Mouse (Mus musculus): ENCODE measurements around the gene Fgd6. TPM values are rescaled to one million over a fixed set of nuclear protein-coding genes. Genes with fewer than 3 reads are reported as not detected.
A peak's percentile ranks its signal among the peaks of the same experiment; 100 is the strongest.

Fgd6 gene
- polyA plus RNA-seq, 1 experiment from 2014 or later: 3.0 TPM

DNA sequence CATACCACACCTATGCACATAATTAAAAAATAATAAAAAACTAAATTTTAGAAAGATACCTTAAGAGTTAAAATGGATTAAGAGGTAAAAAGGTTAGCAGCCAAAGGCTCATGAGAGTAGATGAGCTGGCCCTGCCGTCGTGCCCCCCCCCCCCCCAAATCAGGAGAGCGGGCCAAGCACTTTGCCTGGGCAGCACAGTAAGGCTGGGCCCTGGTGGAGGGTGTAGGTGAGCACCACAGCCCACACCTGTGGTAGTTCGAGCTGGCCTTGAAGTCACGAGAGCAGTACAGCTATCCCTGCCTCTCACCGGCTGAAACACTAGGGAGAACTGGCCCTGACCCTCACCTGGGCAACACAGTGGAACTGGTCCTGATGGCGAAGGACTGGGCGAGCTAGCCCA, 10.7 kb upstream of the Fgd6 start:
- 97% methylated on average over 8 of the region's 8 CpGs for WGBS
- Histone ChIP-seq H3K27ac (no peak overlapping the region), H3K4me1 (replicated peaks) (peaks cover 4% of the 10 kb centered on the region; the same call in 1 of the 2 replicates), H3K9me3 (no peaks in the 10 kb centered on the region), H3K36me3 (peaks cover 39% of the 10 kb centered on the region), H3K4me2 (no peak overlapping the region), H3K4me3 (no peak overlapping the region), H3K9ac (no peak overlapping the region), H3K27me3 (no peaks in the 10 kb centered on the region)
- ATAC-seq (ENCODE audit: low FRiP score): no peak

DNA sequence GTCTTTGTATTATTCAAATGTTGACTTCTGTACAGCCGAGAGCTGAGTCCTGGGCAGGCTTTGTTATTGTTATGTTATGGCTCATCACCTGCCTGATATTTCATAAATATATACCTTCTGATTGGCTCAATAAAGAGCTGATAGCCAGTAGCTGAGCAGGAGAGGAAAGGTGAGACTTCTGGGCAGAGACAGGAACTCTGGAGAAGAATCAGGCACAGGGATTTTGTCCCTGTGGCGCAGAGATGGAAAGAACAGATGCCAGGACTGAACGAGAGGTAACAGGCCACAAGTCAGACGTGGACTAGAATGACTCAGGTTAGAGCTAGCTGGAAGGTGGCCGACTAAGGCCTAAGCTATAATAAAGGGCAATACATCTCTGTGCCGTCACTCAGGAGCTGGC, 7.3 kb upstream of the Fgd6 start:
- 83% methylated on average over 6 of the region's 6 CpGs for WGBS
- H3K9ac ChIP-seq: no peak overlapping the region
- ATAC-seq (ENCODE audit: low FRiP score): no peak
- H3K9me3 ChIP-seq: no peaks in the 10 kb centered on the region
- H3K4me3 ChIP-seq: no peak overlapping the region
- peaks cover 49% of the 10 kb centered on the region for H3K36me3 ChIP-seq
- no peak overlapping the region for H3K4me2 ChIP-seq
- no peaks in the 10 kb centered on the region for H3K27me3 ChIP-seq
- peaks cover 11% of the 10 kb centered on the region for H3K4me1 ChIP-seq (replicated peaks)
- no peak overlapping the region for H3K27ac ChIP-seq

DNA sequence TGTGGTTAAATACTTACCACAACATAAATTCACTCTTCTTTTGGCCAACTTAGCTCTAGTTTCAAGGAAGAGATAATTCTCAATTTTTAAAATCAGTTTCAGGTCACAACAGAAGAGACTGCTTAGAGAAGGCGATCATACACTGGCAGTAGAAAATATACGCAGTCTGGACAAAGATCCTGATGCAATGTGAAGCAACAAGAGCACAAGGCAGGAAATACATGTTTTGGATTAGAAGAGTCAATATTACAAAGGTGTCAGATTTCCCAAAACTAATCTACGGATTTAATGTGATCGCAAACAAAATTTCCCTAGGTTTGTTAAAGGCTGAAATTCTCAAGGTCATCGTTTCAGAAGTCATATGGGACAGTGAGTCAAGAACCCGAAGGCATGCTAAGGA, 4.6 kb upstream of the Fgd6 start:
- ATAC-seq (ENCODE audit: low FRiP score): no peak
- no peak overlapping the region for H3K4me2 ChIP-seq
- no peaks in the 10 kb centered on the region for H3K9me3 ChIP-seq
- peaks cover 29% of the 10 kb centered on the region for H3K36me3 ChIP-seq
- no peak overlapping the region for H3K9ac ChIP-seq
- no peaks in the 10 kb centered on the region for H3K27me3 ChIP-seq
- no peak overlapping the region for H3K27ac ChIP-seq
- no peak overlapping the region for H3K4me3 ChIP-seq
- 94% methylated on average over 6 of the region's 6 CpGs for WGBS
- peaks cover 21% of the 10 kb centered on the region for H3K4me1 ChIP-seq (replicated peaks)

DNA sequence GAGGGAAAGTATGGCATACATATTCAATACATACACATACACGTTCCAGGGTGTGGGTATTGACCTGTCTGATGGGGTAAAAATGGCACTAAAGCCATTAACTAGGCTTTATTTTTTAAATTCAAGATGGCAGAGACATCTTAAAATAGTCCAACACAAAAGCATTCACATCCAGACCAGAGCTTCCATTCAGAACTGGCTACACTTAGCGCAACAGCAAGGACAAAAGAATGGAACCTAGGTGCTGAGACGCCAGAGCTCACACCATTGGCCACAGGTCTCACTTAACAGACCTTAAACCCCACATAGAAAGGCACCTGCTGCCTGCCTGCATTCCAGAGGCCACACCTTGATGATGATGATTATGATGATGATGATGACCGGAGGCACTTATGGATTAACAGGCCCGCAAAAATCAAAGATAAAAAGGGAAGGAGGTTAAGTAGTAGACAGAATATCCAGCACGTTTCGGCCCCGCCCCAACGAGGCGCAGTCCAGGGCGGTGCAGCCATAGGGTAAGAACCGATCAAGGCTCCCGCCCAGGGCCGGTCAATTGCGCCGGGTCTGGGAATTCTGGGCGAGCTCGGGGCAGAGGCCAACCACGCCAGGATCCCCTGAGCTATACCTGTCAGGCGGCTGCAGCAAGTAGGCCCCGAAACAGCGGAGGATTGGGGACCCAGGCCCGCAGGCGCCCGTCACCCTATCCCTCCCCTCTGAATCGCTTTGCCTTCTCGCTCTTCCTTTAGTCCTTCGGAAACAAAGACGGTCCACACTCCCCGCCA, 734 bp upstream of the Fgd6 start:
- Histone ChIP-seq H3K4me2 (peak overlapping the region; percentile 73), H3K4me3 (peak overlapping the region; percentile 84), H3K9ac (peak overlapping the region; percentile 91), H3K9me3 (no peaks in the 10 kb centered on the region), H3K4me1 (replicated peaks) (peaks cover 26% of the 10 kb centered on the region), H3K36me3 (peaks cover 11% of the 10 kb centered on the region), H3K27ac (peak overlapping the region; percentile 88), H3K27me3 (no peaks in the 10 kb centered on the region)
- WGBS: under 1% methylated on average over 27 of the region's 30 CpGs
- peak; percentile 86 for ATAC-seq (ENCODE audit: low FRiP score)

DNA sequence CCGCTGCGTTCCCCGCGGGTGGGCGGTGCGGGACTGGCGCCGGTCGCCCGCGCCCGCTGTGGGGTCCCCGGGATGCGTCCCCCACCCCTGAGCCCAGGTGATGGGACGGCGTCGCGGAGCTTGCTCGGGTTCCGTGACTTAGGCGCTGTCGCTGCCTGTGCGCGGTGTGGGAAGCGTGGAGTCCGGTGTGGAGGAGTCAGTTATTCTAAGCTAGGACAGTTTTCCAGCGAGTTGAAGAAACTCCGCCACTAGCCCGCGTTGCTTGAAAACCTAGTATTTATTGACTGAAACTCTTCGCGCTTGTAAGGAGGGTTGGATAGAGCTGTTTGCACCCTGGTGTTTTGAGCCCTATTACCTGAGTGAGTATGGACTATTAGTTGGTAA, 566 bp downstream of the Fgd6 start:
- Histone ChIP-seq H3K9ac (peak overlapping the region; percentile 84), H3K36me3 (0 out of 2 replicates have a peak, but pooled peaks cover 4% of the 10 kb centered on the region), H3K4me3 (peak overlapping the region; percentile 84), H3K27ac (peak overlapping the region; percentile 84), H3K4me2 (peak overlapping the region; percentile 71), H3K27me3 (no peaks in the 10 kb centered on the region), H3K4me1 (replicated peaks) (peaks cover 26% of the 10 kb centered on the region), H3K9me3 (no peaks in the 10 kb centered on the region)
- WGBS: 0% methylated on average over 31 of the region's 32 CpGs
- ATAC-seq (ENCODE audit: low FRiP score): peak; percentile 46

DNA sequence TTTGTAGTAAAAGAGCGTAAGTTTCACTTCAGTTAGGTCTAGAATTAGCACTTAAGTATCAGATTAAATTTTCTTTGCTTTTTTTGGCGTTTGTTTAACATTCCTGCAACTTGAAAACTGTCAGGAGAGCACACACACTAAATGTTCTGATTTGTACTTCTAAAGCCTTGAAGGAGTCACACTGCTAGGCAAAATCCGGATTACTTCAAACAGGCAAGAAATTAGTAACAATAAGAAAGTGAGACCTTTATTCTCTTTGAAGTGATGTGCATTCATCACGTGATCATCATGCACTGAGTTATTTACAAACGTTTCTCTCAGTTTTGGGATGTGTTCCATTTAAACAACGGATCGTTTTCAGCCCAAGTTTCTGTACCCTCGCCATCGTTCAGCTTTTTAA, 1.4 kb downstream of the Fgd6 start:
- WGBS: 52% methylated on average over 9 of the region's 9 CpGs
- peak overlapping the region; percentile 84; the same call in 1 of the 2 replicates for H3K4me3 ChIP-seq

DNA sequence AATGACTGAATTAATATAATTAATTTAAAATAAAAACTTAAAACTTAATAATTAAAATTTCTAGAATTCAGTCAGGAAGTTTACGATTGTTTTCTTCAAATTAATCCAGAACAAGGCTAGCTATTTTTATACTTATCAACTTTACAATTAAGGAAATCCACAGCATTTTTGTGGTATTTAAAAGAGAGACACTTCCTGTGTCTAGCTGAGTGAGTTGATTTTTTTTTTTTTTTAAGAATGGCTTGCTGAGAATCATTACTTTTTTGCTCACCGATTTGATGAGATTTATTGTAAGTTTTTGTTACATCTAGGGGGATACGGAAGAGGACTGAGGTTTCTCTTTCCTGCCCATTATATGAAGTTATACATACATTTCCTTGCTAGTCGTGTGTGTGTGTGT, 1.8 kb downstream of the Fgd6 start:
- Histone ChIP-seq H3K9me3 (no peaks in the 10 kb centered on the region), H3K27ac (no peak overlapping the region), H3K4me2 (no peak overlapping the region), H3K4me3 (no peak overlapping the region), H3K4me1 (replicated peaks) (peaks cover 22% of the 10 kb centered on the region), H3K9ac (no peak overlapping the region), H3K36me3 (no peaks in the 10 kb centered on the region), H3K27me3 (no peaks in the 10 kb centered on the region)
- WGBS: 77% methylated on average over 4 of the region's 4 CpGs
- no peak for ATAC-seq (ENCODE audit: low FRiP score)

More for the DNA sequence above, 1.4 kb downstream of the Fgd6 start:
- ATAC-seq (ENCODE audit: low FRiP score): no peak
- Histone ChIP-seq H3K4me2 (peak overlapping the region; percentile 71), H3K9me3 (no peaks in the 10 kb centered on the region), H3K27ac (no peak overlapping the region), H3K36me3 (no peaks in the 10 kb centered on the region), H3K9ac (no peak overlapping the region), H3K4me1 (replicated peaks) (peaks cover 26% of the 10 kb centered on the region), H3K27me3 (no peaks in the 10 kb centered on the region)

DNA sequence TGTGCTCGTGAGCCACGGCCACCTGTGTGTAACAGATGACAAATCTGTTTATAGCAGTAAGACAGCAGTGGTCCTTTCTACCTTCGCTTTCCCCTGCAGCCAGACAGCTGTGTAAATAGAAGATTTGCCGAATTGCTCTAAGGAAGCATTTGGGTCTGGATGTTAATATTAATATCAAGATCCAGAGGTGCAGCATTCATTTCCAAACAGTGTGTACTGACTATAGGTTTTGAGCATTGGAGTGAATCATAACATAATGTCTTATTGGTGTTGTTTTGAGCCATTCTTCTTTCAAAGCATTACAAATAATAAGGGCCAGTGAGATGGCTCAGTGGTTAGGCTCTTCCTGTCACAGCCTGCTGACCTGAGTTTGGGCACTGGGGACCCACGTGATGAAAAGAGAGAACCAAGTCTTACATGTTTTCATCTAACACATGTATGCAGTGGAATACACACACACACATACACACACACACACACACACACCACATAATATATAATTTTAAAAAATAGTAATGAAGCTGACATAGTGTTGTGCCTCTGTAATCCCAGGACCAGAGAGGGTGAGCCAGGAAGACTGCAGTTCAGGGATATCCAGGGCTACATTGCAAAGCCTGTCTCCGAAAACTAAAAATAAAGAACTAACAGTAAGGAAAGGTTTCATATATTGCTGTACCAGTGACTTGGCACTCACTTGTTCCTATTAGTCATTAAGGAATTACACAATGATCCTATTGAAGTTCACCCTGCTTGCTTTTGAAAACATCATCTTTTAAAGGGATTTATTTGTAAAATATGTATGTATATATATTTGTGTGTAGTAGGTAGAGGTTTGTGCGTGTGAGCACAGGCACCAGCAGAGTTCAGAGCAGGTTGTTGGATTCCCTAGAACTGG, 2.8 kb downstream of the Fgd6 start:
- no peak for ATAC-seq (ENCODE audit: low FRiP score)
- Histone ChIP-seq H3K4me3 (no peak overlapping the region), H3K4me1 (replicated peaks) (peaks cover 14% of the 10 kb centered on the region), H3K27ac (no peak overlapping the region), H3K4me2 (no peak overlapping the region), H3K36me3 (no peaks in the 10 kb centered on the region), H3K27me3 (no peaks in the 10 kb centered on the region), H3K9ac (no peak overlapping the region), H3K9me3 (no peaks in the 10 kb centered on the region)
- WGBS: 68% methylated on average over 7 of the region's 7 CpGs

DNA sequence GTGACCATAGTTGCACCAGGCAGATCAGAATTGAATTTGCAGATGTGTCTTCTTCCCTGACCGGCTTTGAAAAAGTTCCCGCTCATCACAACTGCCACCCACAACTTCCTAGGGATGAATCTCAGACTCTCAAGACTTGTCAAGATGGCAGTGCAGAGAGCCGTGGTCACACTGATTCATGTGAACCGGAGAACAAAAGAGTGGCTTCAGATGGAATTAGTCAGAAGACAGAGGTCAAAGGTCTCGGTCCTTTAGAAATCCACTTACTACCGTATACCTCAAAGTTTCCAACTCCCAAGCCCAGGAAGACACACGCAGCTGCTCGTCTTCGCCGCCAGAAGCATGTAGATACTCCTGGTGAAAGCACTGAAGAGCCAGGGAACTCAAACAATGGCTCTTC, 8.1 kb downstream of the Fgd6 start:
- Histone ChIP-seq H3K4me3 (no peak overlapping the region), H3K9me3 (no peaks in the 10 kb centered on the region), H3K9ac (no peak overlapping the region), H3K27me3 (no peaks in the 10 kb centered on the region), H3K4me1 (replicated peaks) (peaks cover 7% of the 10 kb centered on the region; the same call in 1 of the 2 replicates), H3K27ac (no peak overlapping the region), H3K36me3 (peaks cover 11% of the 10 kb centered on the region), H3K4me2 (no peak overlapping the region)
- 19% methylated on average over 10 of the region's 10 CpGs for WGBS
- no peak for ATAC-seq (ENCODE audit: low FRiP score)

DNA sequence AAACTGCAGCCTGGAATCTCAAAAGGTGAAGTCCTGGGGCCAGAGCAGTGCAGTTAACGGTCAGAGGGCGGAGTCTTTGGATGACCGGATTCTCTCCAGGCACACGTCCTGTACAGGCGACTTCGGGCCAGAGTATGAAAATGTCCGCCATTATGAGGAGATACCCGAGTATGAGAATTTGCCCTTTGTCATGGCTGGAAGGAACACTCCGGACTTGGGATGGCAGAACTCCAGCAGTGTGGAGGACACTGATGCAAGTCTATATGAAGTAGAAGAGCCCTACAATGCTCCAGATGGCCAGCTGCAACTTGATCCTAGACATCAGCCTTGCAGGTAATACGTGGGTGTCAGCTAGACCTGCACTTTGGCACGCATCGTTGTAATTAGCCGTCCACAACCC, 9.5 kb downstream of the Fgd6 start:
- Histone ChIP-seq H3K4me3 (no peak overlapping the region), H3K4me2 (no peak overlapping the region), H3K4me1 (replicated peaks) (peaks cover 10% of the 10 kb centered on the region; the same call in 1 of the 2 replicates), H3K36me3 (peaks cover 11% of the 10 kb centered on the region), H3K9ac (no peak overlapping the region), H3K27me3 (no peaks in the 10 kb centered on the region), H3K27ac (no peak overlapping the region), H3K9me3 (no peaks in the 10 kb centered on the region)
- 94% methylated on average over 13 of the region's 13 CpGs for WGBS
- ATAC-seq (ENCODE audit: low FRiP score): no peak

DNA sequence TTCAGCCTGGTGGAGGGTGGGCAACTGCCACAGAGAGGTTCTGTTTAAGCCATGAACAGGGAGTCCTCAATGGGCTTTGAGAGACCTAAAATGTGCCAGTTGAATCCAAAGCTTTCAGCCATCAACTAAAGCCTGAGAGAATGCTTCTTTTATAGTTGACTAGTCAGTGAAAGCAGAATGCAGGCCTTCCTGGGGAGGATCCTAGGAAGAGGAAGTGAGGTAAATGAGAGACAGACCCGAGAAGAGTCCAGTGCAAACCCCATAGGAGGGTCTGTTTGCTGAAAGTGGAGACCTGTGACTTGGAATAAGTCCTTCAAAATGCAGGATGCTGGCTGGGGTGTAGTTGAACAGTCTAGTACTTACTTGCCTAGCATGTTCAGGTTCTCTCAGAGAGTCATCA, 11.2 kb downstream of the Fgd6 start:
- peaks cover 11% of the 10 kb centered on the region for H3K36me3 ChIP-seq
- H3K4me3 ChIP-seq: no peak overlapping the region
- H3K4me1 ChIP-seq (replicated peaks): peaks cover 10% of the 10 kb centered on the region; the same call in 1 of the 2 replicates
- H3K9me3 ChIP-seq: no peaks in the 10 kb centered on the region
- no peak overlapping the region for H3K9ac ChIP-seq
- H3K27ac ChIP-seq: no peak overlapping the region
- WGBS: 61% methylated on average over 1 of the region's 1 CpGs
- no peaks in the 10 kb centered on the region for H3K27me3 ChIP-seq
- no peak for ATAC-seq (ENCODE audit: low FRiP score)
- H3K4me2 ChIP-seq: no peak overlapping the region

DNA sequence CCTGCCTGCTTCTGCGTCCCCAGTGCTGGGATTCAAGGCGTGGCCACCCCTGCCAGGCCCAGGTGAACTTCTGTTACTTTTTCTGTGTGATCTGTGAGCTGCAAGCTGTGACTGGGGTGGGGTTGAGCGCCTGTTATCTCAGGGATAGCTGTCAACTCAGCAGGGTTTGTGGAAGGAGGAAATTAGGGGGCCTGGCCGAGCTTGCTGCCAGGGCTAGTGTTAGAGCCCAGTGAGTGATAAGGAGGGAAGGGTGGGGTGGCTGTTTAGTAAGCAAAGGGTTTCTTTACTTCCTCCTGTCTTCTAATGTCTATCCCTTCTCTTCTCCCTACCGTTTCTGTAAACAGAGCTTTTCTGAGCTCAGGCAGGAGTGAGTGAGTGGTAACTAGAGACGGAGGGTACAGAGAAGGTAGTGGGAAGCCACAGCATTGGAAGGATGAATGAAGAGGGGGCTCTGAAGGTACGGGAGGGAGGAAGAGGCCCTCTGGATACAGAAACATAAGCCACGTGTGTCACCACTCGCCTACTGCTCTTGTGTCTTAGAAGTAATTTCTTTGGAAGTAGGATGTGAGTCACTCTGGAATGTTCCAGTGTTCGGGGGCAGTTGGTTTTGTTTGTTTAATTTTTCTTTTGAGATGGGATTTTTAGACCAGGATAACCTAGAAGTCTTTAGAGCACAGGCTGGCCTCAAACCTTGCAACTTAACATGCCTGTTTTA, 12.2 kb downstream of the Fgd6 start:
- no peak for ATAC-seq (ENCODE audit: low FRiP score)
- WGBS: 73% methylated on average over 10 of the region's 10 CpGs
- Histone ChIP-seq H3K4me2 (no peak overlapping the region), H3K4me1 (replicated peaks) (peaks cover 10% of the 10 kb centered on the region; the same call in 1 of the 2 replicates), H3K27me3 (no peaks in the 10 kb centered on the region), H3K27ac (no peak overlapping the region), H3K36me3 (peaks cover 11% of the 10 kb centered on the region), H3K9me3 (no peaks in the 10 kb centered on the region), H3K4me3 (no peak overlapping the region), H3K9ac (no peak overlapping the region)

Measured in hindbrain, embryonic 13.5 days (tissue).